Mouse (Mus musculus) myocyte (in vitro differentiated cells): ENCODE data around the gene Gngt1.

Source experiments
- MYOD1 ChIP-seq, 3 experiments: IDR thresholded peaks; one replicate each; pipeline ENCODE4 v1.6.1; 2011; ENCODE audit warnings: control low read depth in 2 of 3, low read depth in 2 of 3, mild to moderate bottlenecking in 2 of 3, moderate library complexity in 1 of 3; ENCODE audit not compliant: insufficient read length in 2 of 3, control insufficient read depth in 1 of 3
- USF1 ChIP-seq: IDR thresholded peaks from one replicate; pipeline ENCODE4 v1.6.1; 2011; ENCODE audit warnings: low read depth, mild to moderate bottlenecking, control low read depth, moderate library complexity

GRCm38 (mm10) chr6:3998089-3998488, 4.5 kb downstream of the Gngt1 start:
- TF ChIP-seq USF1 (no peak), MYOD1 (IDR thresholded peaks at IDR 0.05; ENCODE audit: control insufficient read depth in 1 of 3, insufficient read length in 2 of 3, low read depth in 2 of 3) (no peak)
